Mouse (Mus musculus): Measurements from ENCODE around the gene Lzic.
"Not testable (repeated sequence)": the region's sequence is repeated elsewhere in the genome, so short reads cannot be mapped to it uniquely, and the experiment has no call there.

Lzic gene

GRCm38 (mm10) chr4:149485053-149485824, at the start of gene Lzic, which contains the start of gene Nmnat1:
Gene Lzic, plus strand, starts transcription at chr4:149485229.
Gene Nmnat1, minus strand, starts transcription at chr4:149485202.
- DNase-seq (ENCODE audit: low spot score in 2 of 2) = peak; percentile 79 to 91

GRCm38 (mm10) chr4:149440576-149440975, 44.5 kb upstream of the Lzic start:
- DNase-seq (ENCODE audit: low spot score in 2 of 2) = no peak

GRCm38 (mm10) chr4:149442436-149442835, 42.6 kb upstream of the Lzic start:
- DNase-seq (ENCODE audit: low spot score in 2 of 2) = no peak

GRCm38 (mm10) chr4:149444465-149444864, 40.6 kb upstream of the Lzic start:
- no peak for DNase-seq (ENCODE audit: low spot score in 2 of 2)

GRCm38 (mm10) chr4:149444964-149445701, 39.9 kb upstream of the Lzic start:
- DNase-seq (ENCODE audit: low spot score in 2 of 2) = peak; percentile 53 to 84

GRCm38 (mm10) chr4:149445868-149446267, 39.2 kb upstream of the Lzic start:
- DNase-seq (ENCODE audit: low spot score in 2 of 2) = peak in 1 of 2 experiments; percentile 34

GRCm38 (mm10) chr4:149446309-149446708, 38.7 kb upstream of the Lzic start:
- no peak for DNase-seq (ENCODE audit: low spot score in 2 of 2)

GRCm38 (mm10) chr4:149450636-149451035, 34.4 kb upstream of the Lzic start:
- DNase-seq (ENCODE audit: low spot score in 2 of 2) = no peak

GRCm38 (mm10) chr4:149453656-149454055, 31.4 kb upstream of the Lzic start:
- peak; percentile 18 to 59 for DNase-seq (ENCODE audit: low spot score in 2 of 2)

- no peak for DNase-seq (ENCODE audit: low spot score in 2 of 2)
Observed at GRCm38 (mm10) chr4:149454263-149454662, 30.8 kb upstream of the Lzic start.

GRCm38 (mm10) chr4:149454879-149455278, 30.1 kb upstream of the Lzic start, which contains the start of gene Rbp7:
Gene Rbp7, minus strand, starts transcription at chr4:149454978.
- no peak for DNase-seq (ENCODE audit: low spot score in 2 of 2)

GRCm38 (mm10) chr4:149457163-149457562, 27.9 kb upstream of the Lzic start:
- not testable (repeated sequence) for DNase-seq (ENCODE audit: low spot score in 2 of 2)

GRCm38 (mm10) chr4:149457831-149458430, 27.1 kb upstream of the Lzic start:
- DNase-seq (ENCODE audit: low spot score in 2 of 2) = no peak

- DNase-seq (ENCODE audit: low spot score in 2 of 2) = no peak
Observed at GRCm38 (mm10) chr4:149458526-149458925, 26.5 kb upstream of the Lzic start.

- DNase-seq (ENCODE audit: low spot score in 2 of 2) = no peak
Observed at GRCm38 (mm10) chr4:149459425-149459824, 25.6 kb upstream of the Lzic start.

GRCm38 (mm10) chr4:149460475-149460874, 24.6 kb upstream of the Lzic start:
- not testable (repeated sequence) for DNase-seq (ENCODE audit: low spot score in 2 of 2)

GRCm38 (mm10) chr4:149461579-149462304, 23.3 kb upstream of the Lzic start:
- no peak for DNase-seq (ENCODE audit: low spot score in 2 of 2)

GRCm38 (mm10) chr4:149462305-149462971, 22.6 kb upstream of the Lzic start:
- no peak for DNase-seq (ENCODE audit: low spot score in 2 of 2)

- DNase-seq (ENCODE audit: low spot score in 2 of 2) = no peak
Observed at GRCm38 (mm10) chr4:149463435-149463950, 21.5 kb upstream of the Lzic start.

GRCm38 (mm10) chr4:149469557-149469956, 15.5 kb upstream of the Lzic start:
- no peak for DNase-seq (ENCODE audit: low spot score in 2 of 2)

GRCm38 (mm10) chr4:149475096-149475495, 9.9 kb upstream of the Lzic start:
- no peak for DNase-seq (ENCODE audit: low spot score in 2 of 2)

All from spleen, postnatal 10 days (tissue).